In genomic region chr3:129652476-129652875, GRCm38 (mm10) we compare ENCODE assay signal across 14 mouse cellular contexts.
DNase-seq lines count a peak whose midpoint lies in the region; ATAC-seq and TF ChIP-seq lines count a peak whose summit lies in the region.
"Had no signal": no experiment of that assay in that cellular context is flagged by ENCODE, and none has a peak within 500 bp of the region (broad histone marks: within the 10 kb centered on the region; RNA-seq: fewer than 3 reads in every experiment).

No protein-coding gene starts in this region.

- H3K9ac ChIP-seq in heart, adult 2 months (ENCODE audit: low read depth, low read length) = no peak overlapping the region
- H3K9ac ChIP-seq in neural tube, embryonic 15.5 days (replicated peaks) = no peak overlapping the region
- H3K9ac ChIP-seq: embryonic facial prominence, embryonic 12.5 days; heart, embryonic 12.5 days; hindbrain, embryonic 15.5 days had no signal

- peak; percentile 33 for ATAC-seq in megakaryocyte, adult 5-6 weeks (ENCODE audit: poor library complexity, severe bottlenecking)
- ATAC-seq in neural tube, embryonic 15.5 days (ENCODE audit: low FRiP score) = no peak
- ATAC-seq: forebrain, embryonic 16.5 days; intestine, embryonic 16.5 days had no signal

- TF ChIP-seq POLR2A in heart, adult 2 months (IDR thresholded peaks at IDR 0.05; ENCODE audit: insufficient read depth, low read depth, low read length) = no peak

- H3K27ac ChIP-seq in heart, adult 2 months = no peak overlapping the region
- no peak overlapping the region for H3K27ac ChIP-seq in neural tube, embryonic 15.5 days (replicated peaks)
- H3K27ac ChIP-seq: embryonic facial prominence, embryonic 12.5 days; hindbrain, embryonic 10.5 days; hindbrain, embryonic 15.5 days had no signal

- peak; percentile 72 for DNase-seq in heart, adult 11 months
- DNase-seq in heart, adult 2 months = no peak
- DNase-seq in T-cell, adult 2 months (ENCODE audit: low spot score) = peak; percentile 33
- DNase-seq in lung, postnatal 36 days = no peak
- DNase-seq: adrenal gland, postnatal 10 days; gastrocnemius, postnatal 10 days had no signal

- H3K9me3 ChIP-seq in neural tube, embryonic 15.5 days (replicated peaks) = no peaks in the 10 kb centered on the region
- H3K9me3 ChIP-seq: embryonic facial prominence, embryonic 12.5 days; hindbrain, embryonic 10.5 days; hindbrain, embryonic 15.5 days had no signal

- no peak for TF ChIP-seq EP300 in heart, adult 2 months (IDR thresholded peaks at IDR 0.05; ENCODE audit: insufficient read depth, low read depth, low read length)

- no peaks in the 10 kb centered on the region for H3K79me2 ChIP-seq in heart, adult 2 months (replicated peaks; ENCODE audit: control insufficient read depth, insufficient read depth, low read length)

- no peak overlapping the region for H3K4me2 ChIP-seq in neural tube, embryonic 15.5 days
- H3K4me2 ChIP-seq: embryonic facial prominence, embryonic 12.5 days; heart, embryonic 12.5 days; hindbrain, embryonic 15.5 days had no signal

- H3K4me3 ChIP-seq in heart, adult 2 months = no peak overlapping the region
- H3K4me3 ChIP-seq in neural tube, embryonic 15.5 days (replicated peaks) = no peak overlapping the region
- H3K4me3 ChIP-seq: embryonic facial prominence, embryonic 12.5 days; heart, embryonic 12.5 days; hindbrain, embryonic 10.5 days; hindbrain, embryonic 15.5 days had no signal

- intact Hi-C loops in heart, adult 2 months (cut with DNase I) = no loop called here

- no peaks in the 10 kb centered on the region for H3K27me3 ChIP-seq in heart, adult 2 months (ENCODE audit: control insufficient read depth, insufficient read depth, low read length)
- no peaks in the 10 kb centered on the region for H3K27me3 ChIP-seq in neural tube, embryonic 15.5 days (replicated peaks)
- H3K27me3 ChIP-seq: embryonic facial prominence, embryonic 12.5 days; heart, embryonic 12.5 days; hindbrain, embryonic 15.5 days had no signal

- H3K36me3 ChIP-seq in heart, adult 2 months (ENCODE audit: control insufficient read depth, insufficient read depth, low read length) = no peaks in the 10 kb centered on the region
- no peaks in the 10 kb centered on the region for H3K36me3 ChIP-seq in neural tube, embryonic 15.5 days
- H3K36me3 ChIP-seq: embryonic facial prominence, embryonic 12.5 days; heart, embryonic 12.5 days; hindbrain, embryonic 10.5 days; hindbrain, embryonic 15.5 days had no signal

- H3K4me1 ChIP-seq in heart, adult 2 months (ENCODE audit: control insufficient read depth, insufficient read depth, low read length) = no peaks in the 10 kb centered on the region
- H3K4me1 ChIP-seq in neural tube, embryonic 15.5 days = peaks cover 5% of the 10 kb centered on the region; the same call in 1 of the 2 replicates
- H3K4me1 ChIP-seq: hindbrain, embryonic 15.5 days had no signal

- WGBS in heart, adult 2 months = 85% methylated on average over 4 of the region's 4 CpGs
- 93% methylated on average over 4 of the region's 4 CpGs for WGBS in neural tube, embryonic 15.5 days

- TF ChIP-seq CTCF in heart, adult 2 months (IDR thresholded peaks at IDR 0.05) = no peak

Comparison
In these comparisons a context has a peak if more than half of its experiments do, and no peak if none do; other contexts are left out.
1. DNase-seq: peak in heart, adult 11 months (single experiment) and T-cell, adult 2 months (single experiment); none in heart, adult 2 months (0 of 2) and lung, postnatal 36 days (single experiment).